Mouse (Mus musculus): ENCODE measurements around the gene Gm49395. TPM values are rescaled to one million over a fixed set of nuclear protein-coding genes. Genes with fewer than 3 reads are reported as not detected.

Gm49395 gene
- polyA plus RNA-seq, 1 experiment from 2014 or later: 7.4 TPM

GRCm38 (mm10) chr13:115089020-115089394, 12.7 kb downstream of the Gm49395 start:
- Histone ChIP-seq H3K4me2 (replicated peaks; ENCODE audit: low read depth) (peak overlapping the region; percentile 84), H3K27me3 (replicated peaks; ENCODE audit: control insufficient read depth, insufficient read depth, low read length) (no peaks in the 10 kb centered on the region), H3K36me3 (ENCODE audit: control insufficient read depth, insufficient read depth) (peaks cover 11% of the 10 kb centered on the region), H3K9me3 (ENCODE audit: control insufficient read depth) (no peaks in the 10 kb centered on the region), H3K9ac (ENCODE audit: low read depth, low read length) (peak overlapping the region; percentile 72; the same call in 1 of the 2 replicates), H3K27ac (ENCODE audit: low read depth, low read length) (peak overlapping the region; percentile 63; the same call in 1 of the 2 replicates), H3K4me3 (ENCODE audit: low read depth, low read length) (peak overlapping the region; percentile 46), H3K4me1 (replicated peaks; ENCODE audit: control insufficient read depth, insufficient read depth, low read length) (no peaks in the 10 kb centered on the region)
- no peak for ATAC-seq
- 36% methylated on average over 11 of the region's 11 CpGs for WGBS
- no peak for TF ChIP-seq CTCF (IDR thresholded peaks at IDR 0.05; ENCODE audit: low read depth)

- TF ChIP-seq CTCF (IDR thresholded peaks at IDR 0.05; ENCODE audit: low read depth): no peak
- Histone ChIP-seq H3K36me3 (ENCODE audit: control insufficient read depth, insufficient read depth) (peaks cover 11% of the 10 kb centered on the region), H3K4me1 (replicated peaks; ENCODE audit: control insufficient read depth, insufficient read depth, low read length) (no peaks in the 10 kb centered on the region), H3K27ac (ENCODE audit: low read depth, low read length) (no peak overlapping the region; the same call in 1 of the 2 replicates), H3K4me3 (ENCODE audit: low read depth, low read length) (no peak overlapping the region), H3K27me3 (replicated peaks; ENCODE audit: control insufficient read depth, insufficient read depth, low read length) (no peaks in the 10 kb centered on the region), H3K9ac (ENCODE audit: low read depth, low read length) (no peak overlapping the region), H3K4me2 (replicated peaks; ENCODE audit: low read depth) (no peak overlapping the region), H3K9me3 (ENCODE audit: control insufficient read depth) (no peaks in the 10 kb centered on the region)
- ATAC-seq: no peak
- WGBS: 67% methylated on average over 6 of the region's 6 CpGs
Measured at GRCm38 (mm10) chr13:115085974-115086373, 15.7 kb downstream of the Gm49395 start.

- peaks cover 5% of the 10 kb centered on the region for H3K36me3 ChIP-seq (ENCODE audit: control insufficient read depth, insufficient read depth)
- TF ChIP-seq CTCF (IDR thresholded peaks at IDR 0.05; ENCODE audit: low read depth): no peak
- no peaks in the 10 kb centered on the region for H3K27me3 ChIP-seq (replicated peaks; ENCODE audit: control insufficient read depth, insufficient read depth, low read length)
- no peak overlapping the region for H3K9ac ChIP-seq (ENCODE audit: low read depth, low read length)
- no peak overlapping the region for H3K4me3 ChIP-seq (ENCODE audit: low read depth, low read length)
- 67% methylated on average over 7 of the region's 7 CpGs for WGBS
- H3K4me2 ChIP-seq (replicated peaks; ENCODE audit: low read depth): no peak overlapping the region
- H3K4me1 ChIP-seq (replicated peaks; ENCODE audit: control insufficient read depth, insufficient read depth, low read length): no peaks in the 10 kb centered on the region
- H3K9me3 ChIP-seq (ENCODE audit: control insufficient read depth): no peaks in the 10 kb centered on the region
- ATAC-seq: no peak
- H3K27ac ChIP-seq (ENCODE audit: low read depth, low read length): no peak overlapping the region
Measured at GRCm38 (mm10) chr13:115082339-115082738, 19.4 kb downstream of the Gm49395 start.

GRCm38 (mm10) chr13:115079996-115080585, 21.6 kb downstream of the Gm49395 start:
- TF ChIP-seq CTCF (IDR thresholded peaks at IDR 0.05; ENCODE audit: low read depth): no peak
- Histone ChIP-seq H3K9ac (ENCODE audit: low read depth, low read length) (no peak overlapping the region), H3K4me3 (ENCODE audit: low read depth, low read length) (no peak overlapping the region), H3K36me3 (ENCODE audit: control insufficient read depth, insufficient read depth) (no peaks in the 10 kb centered on the region), H3K4me2 (replicated peaks; ENCODE audit: low read depth) (no peak overlapping the region), H3K27ac (ENCODE audit: low read depth, low read length) (no peak overlapping the region), H3K9me3 (ENCODE audit: control insufficient read depth) (no peaks in the 10 kb centered on the region), H3K4me1 (replicated peaks; ENCODE audit: control insufficient read depth, insufficient read depth, low read length) (no peaks in the 10 kb centered on the region), H3K27me3 (replicated peaks; ENCODE audit: control insufficient read depth, insufficient read depth, low read length) (no peaks in the 10 kb centered on the region)
- ATAC-seq: no peak
- 83% methylated on average over 3 of the region's 3 CpGs for WGBS

- no peak overlapping the region for H3K27ac ChIP-seq (ENCODE audit: low read depth, low read length)
- 79% methylated on average over 6 of the region's 6 CpGs for WGBS
- no peak for ATAC-seq
- no peak overlapping the region for H3K4me3 ChIP-seq (ENCODE audit: low read depth, low read length)
- no peak overlapping the region for H3K4me2 ChIP-seq (replicated peaks; ENCODE audit: low read depth)
- no peaks in the 10 kb centered on the region for H3K9me3 ChIP-seq (ENCODE audit: control insufficient read depth)
- no peak overlapping the region for H3K9ac ChIP-seq (ENCODE audit: low read depth, low read length)
- H3K4me1 ChIP-seq (replicated peaks; ENCODE audit: control insufficient read depth, insufficient read depth, low read length): no peaks in the 10 kb centered on the region
- TF ChIP-seq CTCF (IDR thresholded peaks at IDR 0.05; ENCODE audit: low read depth): no peak
- H3K36me3 ChIP-seq (ENCODE audit: control insufficient read depth, insufficient read depth): no peaks in the 10 kb centered on the region
- no peaks in the 10 kb centered on the region for H3K27me3 ChIP-seq (replicated peaks; ENCODE audit: control insufficient read depth, insufficient read depth, low read length)
Measured at GRCm38 (mm10) chr13:115078997-115079685, 22.6 kb downstream of the Gm49395 start.

- no peaks in the 10 kb centered on the region for H3K36me3 ChIP-seq (ENCODE audit: control insufficient read depth, insufficient read depth)
- no peaks in the 10 kb centered on the region for H3K4me1 ChIP-seq (replicated peaks; ENCODE audit: control insufficient read depth, insufficient read depth, low read length)
- 75% methylated on average over 9 of the region's 9 CpGs for WGBS
- H3K27me3 ChIP-seq (replicated peaks; ENCODE audit: control insufficient read depth, insufficient read depth, low read length): no peaks in the 10 kb centered on the region
- no peak overlapping the region for H3K9ac ChIP-seq (ENCODE audit: low read depth, low read length)
- no peak overlapping the region for H3K4me2 ChIP-seq (replicated peaks; ENCODE audit: low read depth)
- TF ChIP-seq CTCF (IDR thresholded peaks at IDR 0.05; ENCODE audit: low read depth): no peak
- H3K4me3 ChIP-seq (ENCODE audit: low read depth, low read length): no peak overlapping the region
- no peak overlapping the region for H3K27ac ChIP-seq (ENCODE audit: low read depth, low read length)
- ATAC-seq: no peak
- no peaks in the 10 kb centered on the region for H3K9me3 ChIP-seq (ENCODE audit: control insufficient read depth)
Measured at GRCm38 (mm10) chr13:115077346-115078134, 24.2 kb downstream of the Gm49395 start.

All from intestine, postnatal 0 days (tissue).